Mouse (Mus musculus) embryonic facial prominence, embryonic 12.5 days (tissue): ENCODE data around the gene Stx11. TPM values are rescaled to one million over a fixed set of nuclear protein-coding genes. Genes with fewer than 3 reads are reported as not detected.

Experiments
- ATAC-seq: fragments of 200-750 bp; cut with Nextera tagmentation; 2 replicates; pipeline ENCODE4 v1.8.0; 2017; ENCODE audit not compliant: insufficient number of reproducible peaks, insufficient read depth, low FRiP score, low TSS enrichment
- H3K27ac ChIP-seq: fragments of 300-500 bp; sonication (generic); 2 replicates; pipeline ENCODE4 v1.5.1; 2016; ENCODE audit warnings: mild to moderate bottlenecking
- H3K27me3 ChIP-seq: fragments of 300-500 bp; sonication (generic); 2 replicates; pipeline ENCODE4 v1.6.1; 2016; ENCODE audit warnings: mild to moderate bottlenecking, moderate library complexity
- H3K36me3 ChIP-seq: fragments of 300-500 bp; sonication (generic); 2 replicates; pipeline ENCODE4 v1.6.1; 2016; ENCODE audit warnings: mild to moderate bottlenecking
- H3K4me1 ChIP-seq: fragments of 300-500 bp; sonication (generic); 2 replicates; pipeline ENCODE4 v1.6.1; 2016
- H3K4me2 ChIP-seq: fragments of 300-500 bp; sonication (generic); replicated peaks from 2 replicates; pipeline ENCODE4 v1.6.1; 2016; ENCODE audit warnings: mild to moderate bottlenecking, moderate library complexity
- H3K4me3 ChIP-seq: fragments of 300-500 bp; sonication (generic); 2 replicates; pipeline ENCODE4 v1.5.1; 2016; ENCODE audit warnings: mild to moderate bottlenecking
- H3K9ac ChIP-seq: fragments of 300-500 bp; sonication (generic); 2 replicates; pipeline ENCODE4 v1.6.1; 2016; ENCODE audit warnings: mild to moderate bottlenecking, moderate library complexity
- H3K9me3 ChIP-seq: fragments of 300-500 bp; sonication (generic); 2 replicates; pipeline ENCODE4 v1.6.1; 2016; ENCODE audit warnings: mild to moderate bottlenecking, moderate library complexity
- WGBS: fragments of 180-500 bp; shearing (Covaris S2); methylation state at CpG from one replicate; pipeline ENCODE4 v1.1.7; 2016; 5-methylcytosine and 5-hydroxymethylcytosine counted together
- polyA plus RNA-seq: library from polyadenylated mRNA; unstranded; fragments of >200 nt; fragmentation: Nextera tagmentation; extraction: Ambion mirVana; gene quantifications from 2 replicates; pipeline ENCODE4 v1.2.1, GENCODE M21; 2016

Stx11 gene
- polyA plus RNA-seq, 1 experiment from 2014 or later = 4.3 TPM

DNA sequence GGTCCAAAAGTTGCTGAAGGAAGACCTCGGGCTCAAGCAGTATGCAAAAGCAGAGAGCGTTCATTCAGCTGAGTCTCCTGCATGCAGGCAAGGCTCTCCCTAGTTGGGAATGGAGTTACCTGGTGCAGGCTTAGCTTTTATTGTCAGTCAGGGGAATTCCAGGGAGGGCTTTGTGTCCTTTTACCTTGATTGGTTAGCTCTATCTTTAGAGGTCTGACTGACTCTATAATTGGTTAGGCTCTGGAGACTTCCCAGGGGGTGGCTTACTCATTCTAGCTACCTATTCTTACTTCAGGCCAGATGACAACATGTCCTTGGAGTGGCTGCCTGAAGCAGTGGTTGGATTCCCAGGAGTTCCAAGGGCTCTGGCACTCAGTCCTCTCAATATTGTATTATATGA, 54.2 kb downstream of the Stx11 start:
- ATAC-seq = no peak
- Histone ChIP-seq H3K9me3 (no peaks in the 10 kb centered on the region), H3K27me3 (no peaks in the 10 kb centered on the region), H3K27ac (no peak overlapping the region), H3K4me1 (no peaks in the 10 kb centered on the region), H3K36me3 (no peaks in the 10 kb centered on the region), H3K9ac (no peak overlapping the region), H3K4me3 (no peak overlapping the region), H3K4me2 (no peak overlapping the region)
- 80% methylated on average over 2 of the region's 2 CpGs for WGBS

GRCm38 (mm10) chr10:12909179-12909578, 54.9 kb downstream of the Stx11 start:
- Histone ChIP-seq H3K4me1 (no peaks in the 10 kb centered on the region), H3K36me3 (no peaks in the 10 kb centered on the region)

DNA sequence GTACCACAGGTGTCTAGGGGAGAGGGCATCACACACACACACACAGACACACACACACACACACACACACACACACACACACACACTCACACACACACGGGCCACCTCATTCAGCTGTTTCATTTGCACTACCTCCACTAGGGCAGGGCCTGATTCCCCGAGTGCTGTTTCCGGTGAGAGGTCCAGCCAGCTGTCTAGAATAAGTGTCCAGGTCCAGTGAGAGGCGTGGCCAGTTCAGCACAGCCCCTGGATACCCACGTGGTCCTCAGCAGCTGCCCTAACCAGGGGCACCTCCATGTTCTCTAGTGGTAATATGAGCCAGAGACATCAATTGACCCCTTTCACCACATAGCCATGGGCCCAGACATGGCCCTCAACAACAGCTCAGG, 60.0 kb downstream of the Stx11 start:
- H3K27me3 ChIP-seq = no peaks in the 10 kb centered on the region
- H3K4me2 ChIP-seq = no peak overlapping the region
- no peak for ATAC-seq
- no peak overlapping the region for H3K27ac ChIP-seq
- no peaks in the 10 kb centered on the region for H3K4me1 ChIP-seq
- no peaks in the 10 kb centered on the region for H3K36me3 ChIP-seq
- H3K9me3 ChIP-seq = no peaks in the 10 kb centered on the region
- WGBS = 60% methylated on average over 5 of the region's 5 CpGs
- H3K4me3 ChIP-seq = no peak overlapping the region
- H3K9ac ChIP-seq = no peak overlapping the region

More at GRCm38 (mm10) chr10:12909179-12909578, 54.9 kb downstream of the Stx11 start:
- Histone ChIP-seq H3K27me3 (no peaks in the 10 kb centered on the region), H3K4me2 (no peak overlapping the region), H3K4me3 (no peak overlapping the region), H3K27ac (no peak overlapping the region), H3K9ac (no peak overlapping the region), H3K9me3 (no peaks in the 10 kb centered on the region)
- ATAC-seq = no peak
- WGBS = 37% methylated on average over 1 of the region's 1 CpGs

DNA sequence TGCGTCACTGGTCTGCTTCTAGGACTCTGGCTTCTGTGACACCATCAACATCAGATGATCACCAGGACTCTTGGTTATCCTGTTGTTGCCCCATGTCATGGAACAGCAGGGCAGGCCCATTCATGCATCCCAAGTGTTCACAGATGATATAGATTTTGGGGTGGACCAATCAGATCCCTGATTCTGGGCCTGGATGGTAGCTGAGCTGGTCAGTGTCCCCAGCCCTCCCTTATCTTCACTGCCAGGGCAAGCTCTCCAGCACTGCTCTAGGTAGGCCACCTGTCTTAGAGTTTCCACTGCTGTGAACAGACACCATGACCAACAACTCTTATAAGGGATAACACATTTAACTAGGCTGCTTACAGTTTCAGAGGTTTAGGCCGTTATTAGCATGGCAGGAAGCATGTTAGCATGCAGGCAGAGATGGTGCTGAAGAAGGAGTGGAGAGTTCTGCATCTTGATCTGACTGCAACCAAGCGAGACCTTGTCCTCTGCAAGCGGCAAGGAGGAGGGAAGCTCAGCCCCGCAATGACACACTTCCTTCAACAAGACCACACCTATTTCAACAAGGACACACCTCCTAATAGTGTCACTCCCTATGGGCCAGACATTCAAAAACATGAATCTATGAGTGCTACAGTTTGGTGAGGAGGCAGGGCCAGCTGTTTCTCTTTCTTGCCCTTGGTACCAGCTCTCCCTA, 60.5 kb downstream of the Stx11 start:
- 91% methylated on average over 5 of the region's 5 CpGs for WGBS
- H3K4me2 ChIP-seq = no peak overlapping the region
- H3K4me1 ChIP-seq = no peaks in the 10 kb centered on the region
- H3K9me3 ChIP-seq = no peaks in the 10 kb centered on the region
- no peaks in the 10 kb centered on the region for H3K36me3 ChIP-seq
- no peaks in the 10 kb centered on the region for H3K27me3 ChIP-seq
- no peak overlapping the region for H3K9ac ChIP-seq
- no peak overlapping the region for H3K27ac ChIP-seq
- no peak for ATAC-seq
- H3K4me3 ChIP-seq = no peak overlapping the region

- H3K9ac ChIP-seq = no peak overlapping the region
- no peak overlapping the region for H3K27ac ChIP-seq
- H3K4me1 ChIP-seq = no peaks in the 10 kb centered on the region
- 96% methylated on average over 5 of the region's 5 CpGs for WGBS
- H3K4me3 ChIP-seq = no peak overlapping the region
- no peaks in the 10 kb centered on the region for H3K27me3 ChIP-seq
- no peaks in the 10 kb centered on the region for H3K36me3 ChIP-seq
- H3K9me3 ChIP-seq = no peaks in the 10 kb centered on the region
- H3K4me2 ChIP-seq = no peak overlapping the region
- no peak for ATAC-seq
Measured at GRCm38 (mm10) chr10:12899901-12900300, 64.2 kb downstream of the Stx11 start.

GRCm38 (mm10) chr10:12893339-12893738, 70.8 kb downstream of the Stx11 start:
- Histone ChIP-seq H3K4me3 (no peak overlapping the region), H3K27me3 (no peaks in the 10 kb centered on the region), H3K27ac (no peak overlapping the region), H3K36me3 (no peaks in the 10 kb centered on the region), H3K4me1 (no peaks in the 10 kb centered on the region), H3K9me3 (no peaks in the 10 kb centered on the region), H3K4me2 (no peak overlapping the region), H3K9ac (no peak overlapping the region)
- no peak for ATAC-seq
- over 99% methylated on average over 3 of the region's 3 CpGs for WGBS

- no peak overlapping the region for H3K9ac ChIP-seq
- H3K36me3 ChIP-seq = no peaks in the 10 kb centered on the region
- H3K4me3 ChIP-seq = no peak overlapping the region
- H3K4me2 ChIP-seq = no peak overlapping the region
- no peak for ATAC-seq
- no peaks in the 10 kb centered on the region for H3K9me3 ChIP-seq
- no peak overlapping the region for H3K27ac ChIP-seq
- H3K4me1 ChIP-seq = 0 out of 2 replicates have a peak, but pooled peaks cover 5% of the 10 kb centered on the region
- no peaks in the 10 kb centered on the region for H3K27me3 ChIP-seq
- 75% methylated on average over 13 of the region's 13 CpGs for WGBS
Measured at GRCm38 (mm10) chr10:12888373-12888772, 75.7 kb downstream of the Stx11 start.

Other genes starting within 250 kb of the Stx11 start
- gene Utrn, start 94.9 kb downstream of the Stx11 start, polyA plus RNA-seq = 78.8 and 81.7 TPM in 2 replicates
- gene Sf3b5, start 41.0 kb upstream of the Stx11 start, polyA plus RNA-seq = 38.0 and 39.9 TPM in 2 replicates
- gene Plagl1, start 96.2 kb upstream of the Stx11 start, polyA plus RNA-seq = 121 and 137 TPM in 2 replicates
- not detected in 2 replicates for gene Zc2hc1b, start 213.7 kb upstream of the Stx11 start, polyA plus RNA-seq
- 64.9 and 68.4 TPM in 2 replicates for gene Ltv1, start 228.9 kb upstream of the Stx11 start, polyA plus RNA-seq